Mouse (Mus musculus): ENCODE measurements at regions not wholly inside any gene's neighbourhood (a gene's known extent, or its start where the extent isn't known, plus 50 kb on each side); places are given as distances from the start of the nearest gene placed in this dataset.

GRCm38 (mm10) chr13:33558927-33559326 lies 74.3 kb downstream of the Serpinb9g start:
- DNase-seq (ENCODE audit: low read depth), result peak; percentile 49

GRCm38 (mm10) chr13:33559719-33560118 lies 75.1 kb downstream of the Serpinb9g start:
- DNase-seq (ENCODE audit: low read depth), result no peak

- DNase-seq (ENCODE audit: low read depth), result peak; percentile 30
Observed at GRCm38 (mm10) chr13:33561625-33562024, 77.0 kb downstream of the Serpinb9g start.

- no peak for DNase-seq (ENCODE audit: low read depth)
Observed at GRCm38 (mm10) chr13:33562928-33563327, 78.3 kb downstream of the Serpinb9g start.

GRCm38 (mm10) chr13:33563366-33563765 lies 78.8 kb downstream of the Serpinb9g start:
- DNase-seq (ENCODE audit: low read depth), result no peak

- no peak for DNase-seq (ENCODE audit: low read depth)
Observed at GRCm38 (mm10) chr13:33567915-33568314, 83.3 kb downstream of the Serpinb9g start.

GRCm38 (mm10) chr13:33569318-33569717 lies 84.7 kb downstream of the Serpinb9g start:
- DNase-seq (ENCODE audit: low read depth), result no peak

- no peak for DNase-seq (ENCODE audit: low read depth)
Observed at GRCm38 (mm10) chr13:33570836-33571235, 86.2 kb downstream of the Serpinb9g start.

- DNase-seq (ENCODE audit: low read depth), result peak; percentile 15
Observed at GRCm38 (mm10) chr13:33586065-33586464, 75.1 kb upstream of the Serpinb6d start.
